Mouse (Mus musculus) testis, adult 2 months (tissue): ENCODE results near the gene Six6.

Experiments used
- CTCF ChIP-seq: fragments of 200-500 bp; IDR thresholded peaks from 2 replicates; pipeline ENCODE4 v1.5.1; 2012; ENCODE audit warnings: low read depth, mild to moderate bottlenecking, inconsistent platforms, low read length, moderate library complexity; ENCODE audit not compliant: control insufficient read depth, insufficient read depth, insufficient replicate concordance
- POLR2A ChIP-seq: fragments of 200-500 bp; IDR thresholded peaks from 2 replicates; pipeline ENCODE4 v1.6.1; 2012; ENCODE audit warnings: low read depth, mild to moderate bottlenecking, inconsistent platforms, low read length, moderate library complexity; ENCODE audit not compliant: control insufficient read depth

DNA sequence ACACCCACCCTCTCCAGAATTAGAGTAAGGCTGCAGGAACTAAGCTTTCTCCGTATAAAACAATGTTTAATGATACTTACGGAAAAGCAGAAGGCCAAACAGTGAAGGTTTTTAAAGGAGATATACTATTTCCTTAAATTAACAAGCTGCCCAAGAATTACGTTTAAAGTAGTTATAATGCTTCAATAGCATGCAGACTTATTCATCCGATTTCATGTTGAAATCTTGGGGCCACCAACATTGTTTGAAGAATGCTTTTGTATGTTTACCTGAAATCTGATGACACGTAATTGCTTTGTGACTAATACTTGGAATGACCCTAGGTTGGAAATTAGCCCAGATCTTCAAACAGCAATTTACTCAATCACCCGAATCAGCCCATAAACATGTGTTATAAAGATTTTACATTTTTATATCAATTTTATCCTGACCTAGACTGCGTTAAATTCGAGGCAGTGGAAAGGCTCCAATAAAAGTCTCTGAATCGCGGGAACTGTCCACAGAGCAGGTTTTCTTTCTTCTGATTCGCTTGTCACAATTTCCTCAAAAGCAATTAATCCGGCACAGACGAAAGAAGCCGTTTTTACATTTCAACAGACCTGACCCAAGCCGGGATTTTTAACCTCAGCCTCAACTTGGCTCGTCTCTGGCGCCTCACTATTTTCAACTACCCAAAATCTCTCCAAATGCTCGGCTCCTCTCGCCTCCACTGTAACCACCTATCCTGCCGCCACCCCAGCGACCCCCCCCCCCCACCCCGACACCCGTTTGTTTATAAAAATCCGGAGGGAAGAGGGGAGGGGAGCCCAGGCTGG is 4.9 kb downstream of the Six6 start:
- no peak for TF ChIP-seq POLR2A
- no peak for TF ChIP-seq CTCF
